In genomic region chr12:104812711-104813110, GRCm38 (mm10) we compare ENCODE assay signal across 8 mouse cellular contexts. TPM values are rescaled to one million over a fixed set of nuclear protein-coding genes. Genes with fewer than 3 reads are reported as not detected.
A peak's percentile ranks its signal among the peaks of the same experiment; 100 is the strongest.
DNase-seq lines count a peak whose midpoint lies in the region.

No protein-coding gene starts in this region.

- intact Hi-C loops in heart, postnatal 10 days (cut with DNase I): loop anchor here (5.0 kb wide), 1 partner anchor 40 kb away; no protein-coding TSS in a partner anchor
- intact Hi-C loops in heart, postnatal 36 days (cut with DNase I): no loop called here

- DNase-seq in heart, postnatal 10 days: peak; percentile 21 to 31
- no peak for DNase-seq in heart, postnatal 36 days
- DNase-seq in A20 (ENCODE audit: low read depth, low spot score) (peak; percentile 49), NIH3T3 (ENCODE audit: low read depth) (peak; percentile 49)
- DNase-seq in lung, postnatal 36 days: peak; percentile 46
- no peak for DNase-seq in left cerebral cortex, adult 9 months (ENCODE audit: low spot score in 2 of 2)
- no peak for DNase-seq in right cerebral cortex, postnatal 4 days
- DNase-seq in spleen, adult 12 weeks (ENCODE audit: low spot score): no peak

RNA-seq across cellular contexts. Expression of gene Clmn, which starts 52.2 kb away (rescaled TPM):
- total RNA-seq in heart, postnatal 10 days (2021): 1 to 10 TPM; 1.5 to 1.8 TPM
- total RNA-seq in heart, postnatal 36 days (2021): 1 to 10 TPM; 1.8 to 3.2 TPM

Comparison
In these comparisons a context has a peak if more than half of its experiments do, and no peak if none do; other contexts are left out.
1. DNase-seq: peak in heart, postnatal 10 days (2 of 2), A20 (single experiment), NIH3T3 (single experiment) and lung, postnatal 36 days (single experiment); none in heart, postnatal 36 days (0 of 2), left cerebral cortex, adult 9 months (0 of 2), right cerebral cortex, postnatal 4 days (single experiment) and spleen, adult 12 weeks (single experiment).